Mouse (Mus musculus) myocyte (in vitro differentiated cells): Measurements from ENCODE around the gene Dpep1. TPM values are rescaled to one million over a fixed set of nuclear protein-coding genes. Genes with fewer than 3 reads are reported as not detected.

ENCODE experiments used
- H3K27me3 ChIP-seq: one replicate; pipeline ENCODE4 v1.6.1; 2011; ENCODE audit not compliant: control insufficient read depth, insufficient read depth, insufficient read length
- H3K36me3 ChIP-seq: one replicate; pipeline ENCODE4 v1.6.1; 2011; ENCODE audit not compliant: control insufficient read depth, insufficient read depth
- H3K4me2 ChIP-seq: one replicate; pipeline ENCODE4 v1.6.1; 2011; ENCODE audit warnings: low read depth, control low read depth
- H3K4me3 ChIP-seq: one replicate; pipeline ENCODE4 v1.5.1; 2011; ENCODE audit warnings: mild to moderate bottlenecking, control low read depth, moderate library complexity
- H3K79me2 ChIP-seq: one replicate; pipeline ENCODE4 v1.6.1; 2011; ENCODE audit not compliant: control insufficient read depth, insufficient read depth
- H3ac ChIP-seq: one replicate; pipeline ENCODE4 v1.6.1; 2011; ENCODE audit not compliant: control insufficient read depth, insufficient read length
- CEBPB ChIP-seq: IDR thresholded peaks from 2 replicates; pipeline ENCODE4 v1.6.1; 2011; ENCODE audit warnings: mild to moderate bottlenecking, moderate library complexity; ENCODE audit not compliant: poor library complexity, insufficient read depth, severe bottlenecking
- E2F4 ChIP-seq: IDR thresholded peaks from one replicate; pipeline ENCODE4 v1.6.1; 2011; ENCODE audit warnings: mild to moderate bottlenecking, control low read depth, moderate library complexity; ENCODE audit not compliant: insufficient read depth
- MAX ChIP-seq: IDR thresholded peaks from one replicate; pipeline ENCODE4 v1.6.1; 2011; ENCODE audit warnings: low read depth, mild to moderate bottlenecking, control low read depth
- MYOD1 ChIP-seq, 3 experiments: IDR thresholded peaks; one replicate each; pipeline ENCODE4 v1.6.1; 2011; ENCODE audit warnings: control low read depth in 2 of 3, low read depth in 2 of 3, mild to moderate bottlenecking in 2 of 3, moderate library complexity in 1 of 3; ENCODE audit not compliant: insufficient read length in 2 of 3, control insufficient read depth in 1 of 3
- MYOG ChIP-seq, 3 experiments: IDR thresholded peaks; one replicate each; pipeline ENCODE4 v1.6.1; 2011; ENCODE audit warnings: control low read depth in 2 of 3, low read depth in 2 of 3, mild to moderate bottlenecking in 2 of 3; ENCODE audit not compliant: insufficient read length in 2 of 3, control insufficient read depth in 1 of 3, insufficient read depth in 1 of 3
- POLR2A ChIP-seq: IDR thresholded peaks from one replicate; pipeline ENCODE4 v1.6.1; 2011; ENCODE audit warnings: low read depth, mild to moderate bottlenecking, control low read depth, moderate library complexity; ENCODE audit not compliant: insufficient read length
- POLR2AphosphoS2 ChIP-seq: IDR thresholded peaks from one replicate; pipeline ENCODE4 v1.6.1; 2011; ENCODE audit warnings: low read depth, control low read depth; ENCODE audit not compliant: insufficient read length
- REST ChIP-seq: IDR thresholded peaks from one replicate; pipeline ENCODE4 v1.6.1; 2011; ENCODE audit warnings: mild to moderate bottlenecking, control low read depth, moderate library complexity; ENCODE audit not compliant: insufficient read depth, insufficient read length
- SRF ChIP-seq: IDR thresholded peaks from one replicate; pipeline ENCODE4 v1.6.1; 2011; ENCODE audit warnings: low read depth; ENCODE audit not compliant: control insufficient read depth, insufficient read length
- TCF12 ChIP-seq: IDR thresholded peaks from one replicate; pipeline ENCODE4 v1.6.1; 2011; ENCODE audit warnings: mild to moderate bottlenecking, control low read depth; ENCODE audit not compliant: poor library complexity, insufficient read depth, severe bottlenecking
- TCF3 ChIP-seq: IDR thresholded peaks from one replicate; pipeline ENCODE4 v1.6.1; 2011; ENCODE audit warnings: low read depth, control low read depth; ENCODE audit not compliant: insufficient read length
- USF1 ChIP-seq: IDR thresholded peaks from one replicate; pipeline ENCODE4 v1.6.1; 2011; ENCODE audit warnings: low read depth, mild to moderate bottlenecking, control low read depth, moderate library complexity
- polyA plus RNA-seq: library from polyadenylated mRNA; unstranded; fragments of >200 nt; fragmentation: generic; extraction: Trizol; gene quantifications from one replicate; pipeline ENCODE4 v1.2.1, GENCODE M21; 2012; ENCODE audit warnings: missing spikeins

Dpep1 gene
- polyA plus RNA-seq, 1 experiment, result 12.9 TPM

GRCm38 (mm10) chr8:123202288-123202687, 16.2 kb downstream of the Dpep1 start:
- Histone ChIP-seq H3K27me3 (peaks cover 3% of the 10 kb centered on the region), H3K4me3 (no peak overlapping the region), H3ac (no peak overlapping the region), H3K79me2 (no peaks in the 10 kb centered on the region), H3K4me2 (no peak overlapping the region), H3K36me3 (peaks cover 6% of the 10 kb centered on the region)
- no peak for TF ChIP-seq REST

DNA sequence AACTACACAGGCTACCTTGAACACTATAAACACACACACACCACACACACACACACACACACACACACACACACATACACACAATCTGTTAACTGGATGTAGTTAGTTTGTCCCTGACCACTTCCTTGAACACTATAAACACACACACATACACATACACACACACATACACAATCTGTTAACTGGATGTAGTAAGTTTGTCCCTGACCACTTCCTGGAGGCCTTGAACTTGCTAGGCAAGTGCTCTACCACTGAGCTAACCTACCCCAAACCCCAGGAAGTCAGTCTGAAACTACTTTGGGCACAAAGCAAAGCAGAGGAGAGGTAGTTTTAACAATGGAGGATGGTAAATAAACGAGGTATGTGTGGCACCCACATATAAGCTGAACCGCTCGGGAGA, 17.5 kb downstream of the Dpep1 start:
- Histone ChIP-seq H3K36me3 (peaks cover 10% of the 10 kb centered on the region), H3K4me2 (no peak overlapping the region), H3K79me2 (no peaks in the 10 kb centered on the region), H3K27me3 (peaks cover 3% of the 10 kb centered on the region), H3K4me3 (no peak overlapping the region), H3ac (no peak overlapping the region)
- no peak for TF ChIP-seq USF1
- TF ChIP-seq POLR2AphosphoS2, result no peak
- TF ChIP-seq CEBPB, result no peak
- TF ChIP-seq E2F4, result no peak
- no peak for TF ChIP-seq MYOG (IDR thresholded peaks at IDR 0.05; ENCODE audit: control insufficient read depth in 1 of 3, insufficient read depth in 1 of 3, insufficient read length in 2 of 3, low read depth in 2 of 3)
- TF ChIP-seq POLR2A, result no peak
- no peak for TF ChIP-seq MYOD1 (IDR thresholded peaks at IDR 0.05; ENCODE audit: control insufficient read depth in 1 of 3, insufficient read length in 2 of 3, low read depth in 2 of 3)
- TF ChIP-seq TCF12, result no peak
- TF ChIP-seq REST, result no peak
- TF ChIP-seq TCF3, result no peak
- no peak for TF ChIP-seq SRF
- no peak for TF ChIP-seq MAX

DNA sequence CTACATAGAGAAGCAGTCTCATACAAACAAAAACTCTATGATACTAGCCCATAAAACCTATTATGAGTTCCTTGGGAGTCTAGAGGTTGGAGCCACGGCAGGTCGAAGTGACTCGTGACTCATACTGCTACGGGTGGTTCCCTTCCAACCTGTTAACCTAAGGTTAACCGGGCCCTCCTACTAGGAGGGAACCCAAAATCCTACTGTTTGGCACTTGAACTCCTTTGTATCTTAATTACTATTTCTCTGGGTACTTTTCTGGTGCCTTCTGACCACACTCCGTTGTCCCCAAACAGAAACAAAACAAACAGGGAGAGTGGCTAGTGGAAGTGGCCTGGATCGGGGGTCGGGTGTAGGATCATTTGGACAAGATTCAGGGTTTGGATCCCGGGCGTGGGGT, 25.8 kb downstream of the Dpep1 start:
- TF ChIP-seq MAX (no peak), POLR2A (no peak), TCF12 (no peak), SRF (no peak), TCF3 (no peak), MYOG (IDR thresholded peaks at IDR 0.05; ENCODE audit: control insufficient read depth in 1 of 3, insufficient read depth in 1 of 3, insufficient read length in 2 of 3, low read depth in 2 of 3) (no peak), USF1 (no peak), E2F4 (no peak), POLR2AphosphoS2 (no peak), CEBPB (no peak), MYOD1 (IDR thresholded peaks at IDR 0.05; ENCODE audit: control insufficient read depth in 1 of 3, insufficient read length in 2 of 3, low read depth in 2 of 3) (no peak), REST (no peak)
- Histone ChIP-seq H3K27me3 (no peaks in the 10 kb centered on the region), H3K36me3 (peaks cover 15% of the 10 kb centered on the region), H3ac (peak overlapping the region; percentile 63), H3K79me2 (peaks cover 15% of the 10 kb centered on the region), H3K4me3 (peak overlapping the region; percentile 85), H3K4me2 (peak overlapping the region; percentile 89)

GRCm38 (mm10) chr8:123212321-123213117, 26.5 kb downstream of the Dpep1 start, which contains the start of the genes Chmp1a and Spata33:
Chmp1a (minus strand) TSS chr8:123212763.
Spata33 (plus strand) TSS chr8:123212832.
- Histone ChIP-seq H3K27me3 (no peaks in the 10 kb centered on the region), H3K4me3 (peak within 1 kb of the TSS; percentile 85), H3ac (peak within 1 kb of the TSS; percentile 63), H3K36me3 (peaks cover 15% of the 10 kb centered on the region), H3K4me2 (peak within 1 kb of the TSS; percentile 89), H3K79me2 (peaks cover 15% of the 10 kb centered on the region)
- no peak for TF ChIP-seq MYOG (IDR thresholded peaks at IDR 0.05; ENCODE audit: control insufficient read depth in 1 of 3, insufficient read depth in 1 of 3, insufficient read length in 2 of 3, low read depth in 2 of 3)
- TF ChIP-seq POLR2A, result peak; percentile 90
- TF ChIP-seq POLR2AphosphoS2, result peak; percentile 92

- Histone ChIP-seq H3K4me2 (peak overlapping the region; percentile 87), H3K36me3 (peaks cover 11% of the 10 kb centered on the region), H3K27me3 (no peaks in the 10 kb centered on the region), H3K4me3 (peak overlapping the region; percentile 85), H3ac (peak overlapping the region; percentile 63), H3K79me2 (peaks cover 15% of the 10 kb centered on the region)
- TF ChIP-seq MYOG (IDR thresholded peaks at IDR 0.05; ENCODE audit: control insufficient read depth in 1 of 3, insufficient read depth in 1 of 3, insufficient read length in 2 of 3, low read depth in 2 of 3), result no peak
- TF ChIP-seq TCF3, result no peak
- no peak for TF ChIP-seq E2F4
- no peak for TF ChIP-seq USF1
- no peak for TF ChIP-seq REST
- no peak for TF ChIP-seq POLR2AphosphoS2
- no peak for TF ChIP-seq CEBPB
- no peak for TF ChIP-seq POLR2A
Measured at GRCm38 (mm10) chr8:123213118-123213772, 27.2 kb downstream of the Dpep1 start.
